Mouse (Mus musculus) MEL (cell line): Measurements from ENCODE around the gene Nrf1. TPM values are rescaled to one million over a fixed set of nuclear protein-coding genes. Genes with fewer than 3 reads are reported as not detected.

Experiments
- DNase-seq: peaks from one replicate; pipeline ENCODE4 v3.0.0; 2011; ENCODE audit warnings: low read depth, low spot score
- H3K27ac ChIP-seq: 2 replicates; pipeline ENCODE4 v1.5.1; 2012; ENCODE audit warnings: low read depth, mild to moderate bottlenecking, control low read depth, low read length, moderate library complexity; ENCODE audit not compliant: control insufficient read depth
- H3K27me3 ChIP-seq, 2 experiments: fragments of 150-350 bp in 1 of 2; sonication (generic) in 1 of 2; 2 replicates each; pipeline ENCODE4 v1.6.1; 2012; ENCODE audit warnings: low read length in 2 of 2, mild to moderate bottlenecking in 2 of 2, improper control_type of control experiment in 1 of 2, moderate library complexity in 1 of 2; ENCODE audit not compliant: insufficient read depth in 2 of 2, control insufficient read depth in 1 of 2
- H3K36me3 ChIP-seq, 2 experiments: 2 replicates each; pipeline ENCODE4 v1.6.1; 2012 to 2014; ENCODE audit warnings: low read length in 2 of 2, improper control_type of control experiment in 1 of 2, inconsistent platforms in 1 of 2, mild to moderate bottlenecking in 1 of 2; ENCODE audit not compliant: insufficient read depth in 2 of 2, control insufficient read depth in 1 of 2
- H3K4me1 ChIP-seq, 2 experiments: fragments of 150-350 bp in 1 of 2; sonication (generic) in 1 of 2; 2 replicates each; pipeline ENCODE4 v1.6.1; 2012; ENCODE audit warnings: low read length in 2 of 2, improper control_type of control experiment in 1 of 2, mild to moderate bottlenecking in 1 of 2; ENCODE audit not compliant: insufficient read depth in 2 of 2, control insufficient read depth in 1 of 2
- H3K4me3 ChIP-seq, 2 experiments: fragments of 150-350 bp in 1 of 2; sonication (generic) in 1 of 2; 2 replicates each; pipeline ENCODE4 v1.5.1; 2012; ENCODE audit warnings: low read depth in 2 of 2, low read length in 2 of 2, mild to moderate bottlenecking in 2 of 2, moderate library complexity in 2 of 2, control low read depth in 1 of 2, improper control_type of control experiment in 1 of 2; ENCODE audit not compliant: control insufficient read depth in 1 of 2, insufficient read depth in 1 of 2
- H3K79me2 ChIP-seq: 2 replicates; pipeline ENCODE4 v1.6.1; 2012; ENCODE audit warnings: mild to moderate bottlenecking, low read length, moderate library complexity; ENCODE audit not compliant: control insufficient read depth, poor library complexity, insufficient read depth
- H3K9ac ChIP-seq: 2 replicates; pipeline ENCODE4 v1.6.1; 2012; ENCODE audit warnings: low read depth, mild to moderate bottlenecking, control low read depth, low read length, moderate library complexity; ENCODE audit not compliant: control insufficient read depth, poor library complexity, severe bottlenecking
- H3K9me3 ChIP-seq: fragments of 150-350 bp; sonication (generic); replicated peaks from 2 replicates; pipeline ENCODE4 v1.6.1; 2012; ENCODE audit warnings: mild to moderate bottlenecking, low read length, improper control_type of control experiment, moderate library complexity; ENCODE audit not compliant: insufficient read depth
- CHD1 ChIP-seq: IDR thresholded peaks from 2 replicates; pipeline ENCODE4 v1.6.1; 2012; ENCODE audit warnings: low read depth, mild to moderate bottlenecking, inconsistent platforms, low read length, improper control_type of control experiment
- CTCF ChIP-seq, 3 experiments: IDR thresholded peaks in 2 of 3; conservative IDR thresholded peaks in 1 of 3; 2 replicates each; pipeline ENCODE4 v1.5.1; 2011 to 2012; ENCODE audit warnings: low read length in 3 of 3, low read depth in 2 of 3, mild to moderate bottlenecking in 2 of 3, improper control_type of control experiment in 1 of 3, inconsistent platforms in 1 of 3, mixed read lengths in 1 of 3, moderate library complexity in 1 of 3; ENCODE audit not compliant: control insufficient read depth in 1 of 3, insufficient read depth in 1 of 3, poor library complexity in 1 of 3, severe bottlenecking in 1 of 3
- E2F4 ChIP-seq: IDR thresholded peaks from 2 replicates; pipeline ENCODE4 v1.6.1; 2011; ENCODE audit warnings: low read depth, low read length, improper control_type of control experiment, borderline replicate concordance
- EP300 ChIP-seq, 2 experiments: IDR thresholded peaks; 2 replicates each; pipeline ENCODE4 v1.6.1; 2011; ENCODE audit warnings: improper control_type of control experiment in 2 of 2, low read length in 2 of 2, low read depth in 1 of 2, mild to moderate bottlenecking in 1 of 2
- ETS1 ChIP-seq: IDR thresholded peaks from 2 replicates; pipeline ENCODE4 v1.6.1; 2012; ENCODE audit warnings: low read depth, mild to moderate bottlenecking, inconsistent platforms, low read length, improper control_type of control experiment, moderate library complexity
- JUND ChIP-seq: IDR thresholded peaks from 2 replicates; pipeline ENCODE4 v1.6.1; 2011; ENCODE audit warnings: low read depth, mild to moderate bottlenecking, improper control_type of control experiment, low read length
- KAT2A ChIP-seq: conservative IDR thresholded peaks from 2 replicates; pipeline ENCODE4 v1.6.1; 2012; ENCODE audit warnings: low read depth, low read length, improper control_type of control experiment, inconsistent platforms
- MAFK ChIP-seq: IDR thresholded peaks from 2 replicates; pipeline ENCODE4 v1.6.1; 2011; ENCODE audit warnings: low read depth, mild to moderate bottlenecking, low read length, improper control_type of control experiment, borderline replicate concordance
- MAX ChIP-seq: IDR thresholded peaks from 2 replicates; pipeline ENCODE4 v1.6.1; 2011; ENCODE audit warnings: low read length, improper control_type of control experiment
- MAZ ChIP-seq: IDR thresholded peaks from 2 replicates; pipeline ENCODE4 v1.6.1; 2012; ENCODE audit warnings: low read depth, mild to moderate bottlenecking, inconsistent platforms, low read length, improper control_type of control experiment
- MEF2A ChIP-seq: IDR thresholded peaks from 2 replicates; pipeline ENCODE4 v1.6.1; 2014; ENCODE audit warnings: low read depth, mild to moderate bottlenecking, inconsistent platforms, low read length, improper control_type of control experiment; ENCODE audit not compliant: poor library complexity, insufficient replicate concordance, severe bottlenecking; ENCODE audit errors: extremely low read depth
- NRF1 ChIP-seq: IDR thresholded peaks from 2 replicates; pipeline ENCODE4 v1.6.1; 2014; ENCODE audit warnings: low read depth, mild to moderate bottlenecking, inconsistent platforms, low read length, improper control_type of control experiment, moderate library complexity; ENCODE audit not compliant: poor library complexity, insufficient read depth, severe bottlenecking
- POLR2A ChIP-seq, 2 experiments: IDR thresholded peaks; 2 replicates each; pipeline ENCODE4 v1.6.1; 2011 to 2012; ENCODE audit warnings: low read length in 2 of 2, mild to moderate bottlenecking in 2 of 2, control low read depth in 1 of 2, improper control_type of control experiment in 1 of 2, low read depth in 1 of 2, moderate library complexity in 1 of 2; ENCODE audit not compliant: control insufficient read depth in 1 of 2, insufficient read depth in 1 of 2, poor library complexity in 1 of 2
- POLR2AphosphoS2 ChIP-seq: IDR thresholded peaks from 2 replicates; pipeline ENCODE4 v1.6.1; 2011; ENCODE audit warnings: low read length, improper control_type of control experiment
- SIN3A ChIP-seq: IDR thresholded peaks from 2 replicates; pipeline ENCODE4 v1.6.1; 2012; ENCODE audit warnings: low read length, improper control_type of control experiment, inconsistent platforms
- TAL1 ChIP-seq: IDR thresholded peaks from 2 replicates; pipeline ENCODE4 v1.6.1; 2012; ENCODE audit warnings: mild to moderate bottlenecking, inconsistent platforms, low read length, moderate library complexity, mixed read lengths
- TCF12 ChIP-seq: IDR thresholded peaks from 2 replicates; pipeline ENCODE4 v1.6.1; 2014; ENCODE audit warnings: low read depth, mild to moderate bottlenecking, inconsistent platforms, low read length, improper control_type of control experiment, moderate library complexity
- USF2 ChIP-seq, 2 experiments: IDR thresholded peaks; 2 replicates each; pipeline ENCODE4 v1.6.1; 2011 to 2012; ENCODE audit warnings: improper control_type of control experiment in 2 of 2, low read length in 2 of 2, borderline replicate concordance in 1 of 2, inconsistent platforms in 1 of 2, low read depth in 1 of 2, mild to moderate bottlenecking in 1 of 2; ENCODE audit not compliant: insufficient read depth in 1 of 2
- ZC3H11A ChIP-seq: IDR thresholded peaks from 2 replicates; pipeline ENCODE4 v1.6.1; 2012; ENCODE audit warnings: low read depth, mild to moderate bottlenecking, inconsistent platforms, low read length, improper control_type of control experiment
- polyA plus RNA-seq, 2 experiments: library from polyadenylated mRNA; stranded (reverse) in 1 of 2; unstranded in 1 of 2; fragments of >175 nt in 1 of 2; fragments of >200 nt in 1 of 2; gene quantifications; 2 replicates each; pipeline versions ENCODE4 v1.2.1 to v1.2.4; 2012; ENCODE audit warnings: low replicate concordance in 2 of 2, low read depth in 1 of 2; ENCODE audit not compliant: insufficient read length in 2 of 2, insufficient read depth in 1 of 2, missing spikeins in 1 of 2
- total RNA-seq: library from RNA; depleted of rRNA; stranded (reverse); fragments of 300-350 nt; gene quantifications from 2 replicates; pipeline ENCODE4 v1.2.3, GENCODE M21; 2012

Nrf1 gene
- total and polyA plus RNA-seq, 3 experiments = 56.5 to 93.7 (median 60.4) TPM

DNA sequence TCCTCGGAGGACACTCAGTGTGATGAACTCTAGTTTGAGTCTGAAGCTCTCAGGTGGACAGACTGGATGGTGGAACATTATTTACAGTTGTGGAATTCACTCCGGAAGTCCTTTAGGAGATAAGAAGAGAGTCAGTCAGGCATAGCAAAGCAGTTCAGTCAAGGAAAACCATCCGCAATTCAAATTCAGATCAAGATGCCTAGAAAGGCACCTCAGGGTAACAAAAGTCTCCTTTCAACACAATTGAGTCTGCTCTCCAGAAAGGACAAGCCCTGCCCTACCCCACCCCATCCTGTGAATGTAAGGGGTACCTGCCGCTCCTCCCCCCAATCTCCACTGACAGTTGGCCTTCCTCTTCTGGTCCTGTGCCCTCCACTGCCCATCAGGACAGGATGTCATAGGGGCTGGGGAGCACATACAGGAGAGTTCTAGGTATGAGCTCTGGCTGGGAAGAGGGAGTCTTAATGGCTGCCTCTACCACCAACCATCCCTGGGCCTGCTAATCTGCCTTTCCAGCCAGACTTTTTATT is 111.8 kb downstream of the Nrf1 start:
- Histone ChIP-seq H3K79me2 (no peaks in the 10 kb centered on the region), H3K27ac (no peak overlapping the region), H3K9me3 (no peaks in the 10 kb centered on the region), H3K4me1 (0 out of 4 replicates have a peak, but pooled peaks cover 0 to 2% of the 10 kb centered on the region in 2 experiments), H3K36me3 (no peaks in the 10 kb centered on the region), H3K4me3 (no peak overlapping the region), H3K27me3 (no peaks in the 10 kb centered on the region), H3K9ac (no peak overlapping the region)
- no peak for DNase-seq
- no peak for TF ChIP-seq TAL1

DNA sequence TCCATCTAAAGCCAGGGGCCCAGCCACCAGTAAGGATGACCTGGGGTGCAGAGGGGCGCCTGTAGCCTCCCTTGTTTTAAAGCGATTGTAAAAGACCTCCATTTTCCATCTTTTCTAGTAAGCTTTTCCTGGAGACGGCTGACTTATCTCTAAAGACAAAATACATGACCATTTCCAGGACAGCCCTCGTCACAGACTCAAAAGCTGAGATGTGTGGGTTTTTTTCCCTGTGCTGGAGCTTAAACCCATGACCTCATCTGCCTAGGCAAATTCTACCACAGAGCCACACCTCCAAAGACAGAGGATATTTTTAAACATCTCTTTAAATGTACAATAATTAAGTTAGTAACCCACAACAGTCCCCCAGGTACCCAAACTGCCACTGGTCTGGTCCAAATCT is 112.6 kb downstream of the Nrf1 start:
- Histone ChIP-seq H3K9ac (no peak overlapping the region), H3K79me2 (no peaks in the 10 kb centered on the region), H3K36me3 (no peaks in the 10 kb centered on the region), H3K4me1 (0 out of 4 replicates have a peak, but pooled peaks cover 0 to 2% of the 10 kb centered on the region in 2 experiments), H3K9me3 (no peaks in the 10 kb centered on the region), H3K27ac (no peak overlapping the region), H3K27me3 (no peaks in the 10 kb centered on the region), H3K4me3 (no peak overlapping the region)
- TF ChIP-seq POLR2AphosphoS2 (no peak), CHD1 (no peak), MAFK (no peak), ETS1 (no peak), ZC3H11A (no peak), USF2 (IDR thresholded peaks at IDR 0.05; ENCODE audit: borderline replicate concordance in 1 of 2, insufficient read depth in 1 of 2, low read depth in 1 of 2, low read length in 2 of 2) (no peak), CTCF (IDR thresholded peaks at IDR 0.05 in 2 of 3, conservative IDR thresholded peaks at IDR 0.05 in 1 of 3; ENCODE audit: control insufficient read depth in 1 of 3, insufficient read depth in 1 of 3, low read depth in 2 of 3, low read length in 3 of 3, poor library complexity in 1 of 3, severe bottlenecking in 1 of 3) (no peak), MAZ (no peak), POLR2A (IDR thresholded peaks at IDR 0.05; ENCODE audit: control insufficient read depth in 1 of 2, insufficient read depth in 1 of 2, low read depth in 1 of 2, low read length in 2 of 2, poor library complexity in 1 of 2) (no peak), EP300 (IDR thresholded peaks at IDR 0.05; ENCODE audit: low read depth in 1 of 2, low read length in 2 of 2) (no peak), KAT2A (no peak), JUND (no peak), TCF12 (no peak), SIN3A (no peak)
- DNase-seq = no peak

DNA sequence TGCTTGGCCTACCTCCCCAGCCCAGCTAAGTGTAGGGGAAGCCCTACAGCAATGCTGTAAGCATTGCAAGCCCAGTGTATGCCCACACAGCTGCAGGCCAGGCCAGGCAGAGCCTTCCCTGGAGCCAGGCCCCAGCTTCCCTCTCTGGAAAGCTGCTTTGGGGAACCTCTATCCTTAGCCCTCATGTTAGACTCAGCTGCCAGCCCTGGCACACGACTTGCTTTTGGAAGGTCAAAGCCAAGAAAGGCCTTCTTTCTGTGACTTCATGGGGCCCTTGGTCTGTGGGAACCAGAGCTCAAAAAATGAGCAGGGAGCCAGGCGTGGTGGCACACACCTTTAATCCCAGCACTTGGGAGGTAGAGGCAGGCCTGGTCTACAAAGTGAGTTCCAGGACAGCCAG is 113.8 kb downstream of the Nrf1 start:
- no peak overlapping the region for H3K4me3 ChIP-seq
- H3K79me2 ChIP-seq = no peaks in the 10 kb centered on the region
- no peak for TF ChIP-seq ZC3H11A
- no peak for TF ChIP-seq E2F4
- TF ChIP-seq MEF2A = no peak
- TF ChIP-seq MAX = no peak
- TF ChIP-seq KAT2A = no peak
- TF ChIP-seq NRF1 = no peak
- no peak for TF ChIP-seq EP300 (IDR thresholded peaks at IDR 0.05; ENCODE audit: low read depth in 1 of 2, low read length in 2 of 2)
- no peak for TF ChIP-seq MAZ
- no peak for TF ChIP-seq CHD1
- no peaks in the 10 kb centered on the region for H3K36me3 ChIP-seq
- H3K27ac ChIP-seq = no peak overlapping the region
- no peaks in the 10 kb centered on the region for H3K9me3 ChIP-seq
- DNase-seq = no peak
- no peaks in the 10 kb centered on the region for H3K27me3 ChIP-seq
- H3K4me1 ChIP-seq = 0 out of 4 replicates have a peak, but pooled peaks cover 0 to 2% of the 10 kb centered on the region in 2 experiments
- H3K9ac ChIP-seq = no peak overlapping the region
